Mouse (Mus musculus) liver, embryonic 11.5 days (tissue): ENCODE measurements at regions not wholly inside any gene's neighbourhood (a gene's known extent, or its start where the extent isn't known, plus 50 kb on each side); places are given as distances from the start of the nearest gene placed in this dataset.

ENCODE experiments used
- ATAC-seq: fragments of 200-750 bp; cut with Nextera tagmentation; replicated peaks from 2 replicates; pipeline ENCODE4 v1.8.0; 2017; ENCODE audit warnings: moderate number of reproducible peaks, mild to moderate bottlenecking, moderate TSS enrichment, moderate library complexity; ENCODE audit not compliant: low FRiP score
- DNase-seq: peaks from one replicate; pipeline ENCODE4 v3.0.0-alpha.2; 2017; ENCODE audit warnings: low spot score
- H3K27ac ChIP-seq: fragments of 300-500 bp; sonication (generic); 2 replicates; pipeline ENCODE4 v1.5.1; 2014; ENCODE audit warnings: mild to moderate bottlenecking, low read depth, low read length, control low read depth
- H3K27me3 ChIP-seq: fragments of 300-500 bp; sonication (generic); replicated peaks from 2 replicates; pipeline ENCODE4 v1.6.1; 2014; ENCODE audit warnings: low read length, mixed read lengths; ENCODE audit not compliant: control insufficient read depth, insufficient read depth
- H3K36me3 ChIP-seq: fragments of 300-500 bp; sonication (generic); 2 replicates; pipeline ENCODE4 v1.6.1; 2014; ENCODE audit warnings: mild to moderate bottlenecking, low read length, moderate library complexity, mixed read lengths; ENCODE audit not compliant: control insufficient read depth, insufficient read depth
- H3K4me1 ChIP-seq: fragments of 300-500 bp; sonication (generic); replicated peaks from 2 replicates; pipeline ENCODE4 v1.6.1; 2014; ENCODE audit warnings: low read length, mixed read lengths; ENCODE audit not compliant: control insufficient read depth, insufficient read depth
- H3K4me2 ChIP-seq: fragments of 300-500 bp; sonication (generic); 2 replicates; pipeline ENCODE4 v1.6.1; 2014; ENCODE audit warnings: mild to moderate bottlenecking, control low read depth, moderate library complexity
- H3K4me3 ChIP-seq: fragments of 300-500 bp; sonication (generic); 2 replicates; pipeline ENCODE4 v1.5.1; 2014; ENCODE audit warnings: low read depth, low read length, control low read depth
- H3K9ac ChIP-seq: fragments of 300-500 bp; sonication (generic); 2 replicates; pipeline ENCODE4 v1.6.1; 2014; ENCODE audit warnings: low read depth, low read length, control low read depth
- H3K9me3 ChIP-seq: fragments of 300-500 bp; sonication (generic); 2 replicates; pipeline ENCODE4 v1.6.1; 2016; ENCODE audit warnings: low read length, inconsistent platforms, mixed read lengths; ENCODE audit not compliant: control insufficient read depth
- WGBS: fragments of 180-500 bp; shearing (Covaris S2); extraction: QIAGEN DNeasy Blood & Tissue Kit; methylation state at CpG from one replicate; pipeline ENCODE4 v1.1.7; 2014; 5-methylcytosine and 5-hydroxymethylcytosine counted together

GRCm38 (mm10) chr9:92991759-92992158, 449.7 kb downstream of the Plod2 start:
- DNase-seq (no peak), ATAC-seq (no peak)
- Histone ChIP-seq H3K9ac (no peak overlapping the region), H3K27ac (no peak overlapping the region), H3K4me3 (no peak overlapping the region), H3K36me3 (no peaks in the 10 kb centered on the region), H3K4me2 (no peak overlapping the region), H3K4me1 (no peaks in the 10 kb centered on the region), H3K27me3 (no peaks in the 10 kb centered on the region), H3K9me3 (no peaks in the 10 kb centered on the region)
- 74% methylated on average over 6 of the region's 6 CpGs for WGBS

GRCm38 (mm10) chr9:92996156-92996555, 454.1 kb downstream of the Plod2 start:
- DNase-seq: no peak
- 69% methylated on average over 2 of the region's 2 CpGs for WGBS

DNA sequence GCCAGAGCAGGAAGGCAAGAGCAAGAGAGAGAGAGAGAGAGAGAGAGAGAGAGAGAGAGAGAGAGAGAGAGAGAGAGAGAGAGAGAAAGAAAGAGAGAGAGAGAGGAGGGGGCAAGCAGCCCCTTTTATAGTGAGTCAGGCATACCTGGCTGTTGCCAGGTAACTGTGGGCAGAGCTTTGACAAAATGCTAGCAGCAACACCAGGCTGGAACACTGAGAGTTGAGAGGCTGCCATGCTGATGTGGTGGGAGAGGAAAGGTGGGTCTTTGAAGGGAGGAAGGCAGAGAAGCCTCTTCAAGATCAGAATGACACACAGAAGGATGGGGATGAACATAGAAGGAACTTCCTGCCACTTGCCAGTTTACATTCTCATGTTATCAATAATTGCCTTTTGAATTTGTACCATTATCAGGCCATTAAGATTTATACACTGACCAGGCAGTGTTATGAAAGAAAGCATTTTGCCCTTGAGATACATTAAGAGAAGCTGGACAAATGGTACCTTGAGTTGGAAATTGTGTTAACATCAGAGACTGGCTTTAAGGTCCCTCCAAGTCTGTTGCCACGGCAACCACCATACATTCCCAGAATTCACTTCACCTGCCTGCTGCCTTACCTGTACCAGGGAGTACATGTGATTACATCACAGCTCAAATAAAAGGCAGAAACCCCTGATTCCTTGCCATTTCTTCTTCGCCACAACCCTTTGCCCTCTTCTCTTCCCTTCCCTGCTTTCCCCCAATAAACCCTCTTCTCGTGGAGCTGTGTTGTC, 463.3 kb downstream of the Plod2 start:
- no peak overlapping the region for H3K4me3 ChIP-seq
- 63% methylated on average over 3 of the region's 3 CpGs for WGBS
- ATAC-seq (no peak), DNase-seq (no peak)
- H3K27me3 ChIP-seq: no peaks in the 10 kb centered on the region
- no peaks in the 10 kb centered on the region for H3K4me1 ChIP-seq
- no peak overlapping the region for H3K9ac ChIP-seq
- no peak overlapping the region for H3K4me2 ChIP-seq
- H3K9me3 ChIP-seq: no peaks in the 10 kb centered on the region
- H3K27ac ChIP-seq: no peak overlapping the region
- no peaks in the 10 kb centered on the region for H3K36me3 ChIP-seq

More at GRCm38 (mm10) chr9:92996156-92996555, 454.1 kb downstream of the Plod2 start:
- H3K36me3 ChIP-seq: no peaks in the 10 kb centered on the region
- H3K9me3 ChIP-seq: no peaks in the 10 kb centered on the region
- H3K9ac ChIP-seq: no peak overlapping the region
- no peaks in the 10 kb centered on the region for H3K4me1 ChIP-seq
- ATAC-seq: no peak
- no peak overlapping the region for H3K4me3 ChIP-seq
- H3K27me3 ChIP-seq: no peaks in the 10 kb centered on the region
- H3K27ac ChIP-seq: no peak overlapping the region
- H3K4me2 ChIP-seq: no peak overlapping the region

GRCm38 (mm10) chr9:93008511-93009302, 466.7 kb downstream of the Plod2 start:
- Histone ChIP-seq H3K4me3 (no peak overlapping the region), H3K4me1 (no peaks in the 10 kb centered on the region), H3K27me3 (no peaks in the 10 kb centered on the region), H3K4me2 (no peak overlapping the region), H3K36me3 (no peaks in the 10 kb centered on the region), H3K9me3 (no peaks in the 10 kb centered on the region), H3K27ac (no peak overlapping the region), H3K9ac (no peak overlapping the region)
- WGBS: 86% methylated on average over 4 of the region's 4 CpGs
- DNase-seq (no peak), ATAC-seq (no peak)

DNA sequence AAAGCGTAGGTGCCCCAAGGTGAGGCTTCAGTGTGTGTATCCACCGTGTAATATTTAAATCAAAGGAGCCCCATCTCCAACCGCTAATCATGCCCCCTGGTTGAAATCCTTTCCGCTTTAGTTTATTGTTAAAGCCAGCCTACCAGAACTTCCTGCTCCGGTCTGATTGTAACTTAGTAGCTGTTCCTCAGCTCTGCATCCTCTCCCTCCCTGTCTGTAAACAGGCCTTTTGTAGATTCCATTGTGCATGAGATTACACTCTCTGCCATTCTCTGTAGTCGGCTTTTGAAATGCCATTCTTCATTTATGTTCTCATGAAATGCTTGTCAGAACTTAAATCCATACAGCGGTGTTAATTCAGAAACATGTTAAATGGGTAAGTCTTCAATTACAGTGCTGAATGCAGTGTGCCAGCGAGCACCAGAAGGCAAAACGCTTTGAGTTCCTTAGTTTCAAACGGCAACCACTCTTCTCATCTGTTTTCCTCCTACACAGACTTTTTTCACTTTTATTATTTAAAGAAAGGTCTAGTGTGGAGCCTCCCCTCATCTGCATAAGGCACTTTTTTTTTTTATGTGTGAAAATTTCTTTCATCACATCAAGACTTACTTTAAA, 502.4 kb downstream of the Plod2 start:
- Histone ChIP-seq H3K27me3 (no peaks in the 10 kb centered on the region), H3K27ac (no peak overlapping the region), H3K36me3 (no peaks in the 10 kb centered on the region), H3K9ac (no peak overlapping the region), H3K4me2 (no peak overlapping the region), H3K4me1 (no peaks in the 10 kb centered on the region), H3K4me3 (no peak overlapping the region), H3K9me3 (no peaks in the 10 kb centered on the region)
- ATAC-seq (no peak), DNase-seq (no peak)
- 83% methylated on average over 10 of the region's 10 CpGs for WGBS

DNA sequence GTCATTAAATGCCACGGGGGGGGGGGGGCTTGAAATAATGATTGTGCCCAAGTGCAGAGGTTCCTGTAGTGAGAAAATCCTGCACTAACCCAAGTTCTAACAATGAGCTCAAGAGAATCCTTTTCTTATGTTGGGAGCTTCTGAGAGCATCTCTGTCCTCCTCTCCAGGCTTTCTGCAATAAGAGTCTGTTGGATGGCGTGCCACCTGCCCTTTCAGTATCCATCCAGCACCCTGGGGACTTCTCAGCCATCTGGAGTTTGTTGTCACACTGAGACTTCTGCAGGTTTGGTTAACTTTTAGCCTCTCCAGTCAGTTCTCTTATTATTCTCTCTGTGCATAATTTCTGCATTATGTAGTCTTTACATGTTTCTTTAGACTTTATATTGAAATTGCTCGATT, 530.1 kb downstream of the Plod2 start:
- DNase-seq (no peak), ATAC-seq (no peak)
- H3K9me3 ChIP-seq: no peaks in the 10 kb centered on the region
- H3K27me3 ChIP-seq: no peaks in the 10 kb centered on the region
- WGBS: 66% methylated on average over 3 of the region's 3 CpGs
- no peak overlapping the region for H3K27ac ChIP-seq
- H3K9ac ChIP-seq: no peak overlapping the region
- H3K4me3 ChIP-seq: no peak overlapping the region
- H3K36me3 ChIP-seq: no peaks in the 10 kb centered on the region
- no peak overlapping the region for H3K4me2 ChIP-seq
- no peaks in the 10 kb centered on the region for H3K4me1 ChIP-seq

GRCm38 (mm10) chr9:93083114-93083513, 541.1 kb downstream of the Plod2 start:
- Histone ChIP-seq H3K4me3 (no peak overlapping the region), H3K27me3 (no peaks in the 10 kb centered on the region), H3K36me3 (no peaks in the 10 kb centered on the region), H3K9me3 (no peaks in the 10 kb centered on the region), H3K4me1 (no peaks in the 10 kb centered on the region), H3K9ac (no peak overlapping the region), H3K27ac (no peak overlapping the region), H3K4me2 (no peak overlapping the region)
- ATAC-seq (no peak), DNase-seq (no peak)
- 61% methylated on average over 1 of the region's 1 CpGs for WGBS

DNA sequence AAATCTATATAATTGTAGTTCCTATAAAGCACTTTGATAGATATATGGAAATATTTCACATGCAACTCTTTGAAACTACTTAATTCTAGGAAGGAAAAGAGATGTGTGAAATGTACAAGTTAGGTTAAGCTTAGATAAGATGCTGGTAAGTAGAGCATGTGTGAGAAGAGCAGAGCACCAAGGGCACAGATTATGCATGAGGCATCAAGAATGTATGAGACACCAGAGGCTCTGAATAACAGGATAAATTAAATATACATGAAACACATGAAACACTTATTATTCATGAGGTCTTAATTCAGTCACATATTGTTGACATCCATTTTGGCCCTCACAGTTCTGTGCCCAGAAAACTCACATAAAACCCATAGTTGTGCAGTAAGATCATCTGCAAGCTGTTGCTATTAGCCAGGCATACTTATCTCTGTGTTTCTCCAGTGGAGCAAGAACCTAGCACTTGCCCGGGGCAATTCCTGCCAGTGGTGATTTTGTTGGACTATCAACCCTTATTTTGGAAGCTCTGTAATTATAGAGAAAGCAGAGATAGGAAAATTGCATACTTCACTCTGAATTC, 556.1 kb downstream of the Plod2 start:
- Histone ChIP-seq H3K4me2 (no peak overlapping the region), H3K9ac (no peak overlapping the region), H3K27ac (no peak overlapping the region), H3K4me1 (no peaks in the 10 kb centered on the region), H3K36me3 (no peaks in the 10 kb centered on the region), H3K9me3 (no peaks in the 10 kb centered on the region), H3K4me3 (no peak overlapping the region), H3K27me3 (no peaks in the 10 kb centered on the region)
- 83% methylated on average over 1 of the region's 1 CpGs for WGBS
- DNase-seq (no peak), ATAC-seq (no peak)
